Mouse (Mus musculus) thymus, postnatal 0 days (tissue): Measurements from ENCODE around the gene Dhrs1. TPM values are rescaled to one million over a fixed set of nuclear protein-coding genes. Genes with fewer than 3 reads are reported as not detected.
A peak's percentile ranks its signal among the peaks of the same experiment; 100 is the strongest.

Experiments
- DNase-seq: peaks from one replicate; pipeline ENCODE4 v3.0.0-alpha.2; 2015; ENCODE audit warnings: low spot score
- polyA plus RNA-seq: library from polyadenylated mRNA; unstranded; fragments of >200 nt; fragmentation: Nextera tagmentation; extraction: Ambion mirVana; gene quantifications from 2 replicates; pipeline ENCODE4 v1.2.1, GENCODE M21; 2015

The Dhrs1 gene
- polyA plus RNA-seq, 1 experiment from 2014 or later: 63.6 TPM

GRCm38 (mm10) chr14:55721700-55722437 is 23.6 kb downstream of the Dhrs1 start, which contains the start of gene Rabggta:
Rabggta (minus strand) TSS chr14:55722263.
- peak; percentile 94 for DNase-seq

DNA sequence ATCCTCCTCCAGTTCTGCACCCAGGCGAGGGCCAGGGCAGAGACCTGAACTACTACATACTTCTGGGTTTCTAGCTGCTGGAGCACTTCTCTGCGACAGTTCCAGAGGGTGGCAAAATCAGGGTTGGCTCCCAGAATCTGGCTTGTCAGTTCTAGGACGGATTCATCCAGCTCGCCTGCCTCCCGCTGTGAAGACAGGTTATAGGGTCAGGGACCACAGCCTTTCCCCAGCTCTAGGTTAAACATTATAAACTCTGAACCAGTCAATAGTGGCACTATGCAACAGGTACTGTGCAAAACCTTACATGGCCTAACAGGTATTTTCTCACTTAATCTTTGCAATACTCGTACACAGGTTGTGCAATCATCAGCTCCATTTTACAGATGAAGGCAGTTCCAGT is 24.4 kb downstream of the Dhrs1 start:
- no peak for DNase-seq

GRCm38 (mm10) chr14:55720666-55721065 is 24.8 kb downstream of the Dhrs1 start:
- DNase-seq: no peak

GRCm38 (mm10) chr14:55719737-55720136 is 25.8 kb downstream of the Dhrs1 start:
- no peak for DNase-seq

GRCm38 (mm10) chr14:55716884-55717283 is 28.6 kb downstream of the Dhrs1 start:
- no peak for DNase-seq

GRCm38 (mm10) chr14:55716271-55716670 is 29.2 kb downstream of the Dhrs1 start:
- DNase-seq: no peak

DNA sequence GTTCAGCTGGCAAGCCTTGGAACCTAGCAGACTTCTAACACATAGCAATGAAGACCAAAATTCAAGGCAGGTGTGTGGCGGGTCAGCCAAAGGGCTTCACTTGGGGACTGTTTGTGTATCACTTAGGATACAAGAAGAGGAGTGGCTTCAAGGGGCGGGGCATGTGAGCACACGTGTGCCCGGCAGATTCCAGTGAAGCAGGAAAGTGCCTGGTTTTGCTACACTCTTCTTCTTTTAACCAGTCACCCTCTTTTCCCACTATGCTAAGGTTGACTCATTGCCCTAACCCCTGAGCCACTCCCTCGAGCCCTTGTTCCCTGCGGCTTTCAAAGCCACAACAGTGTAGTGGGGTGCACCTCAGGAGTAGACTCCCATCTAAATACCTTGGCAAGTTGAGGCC is 30.6 kb downstream of the Dhrs1 start:
- DNase-seq: no peak

DNA sequence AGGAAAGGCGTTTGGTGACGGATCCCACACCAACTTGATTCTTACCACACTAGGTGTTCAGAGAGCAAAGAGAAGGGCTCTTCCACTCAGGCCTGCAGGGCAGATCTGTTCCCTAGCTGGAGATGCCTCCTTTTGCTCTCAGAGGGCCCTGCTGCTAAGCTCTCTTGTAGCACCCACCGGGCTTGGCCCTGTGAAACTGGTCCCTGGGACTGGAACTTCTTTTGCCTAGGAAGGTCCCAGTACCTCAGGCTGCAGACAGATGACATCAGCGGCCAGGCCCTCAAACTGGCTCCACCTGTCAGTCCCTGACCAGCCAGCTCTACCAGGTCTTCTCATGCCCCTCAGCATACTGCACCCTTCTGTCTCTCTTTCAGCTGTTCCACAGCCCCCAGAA is 31.8 kb downstream of the Dhrs1 start, which contains the start of gene Tgm1:
Gene Tgm1 (minus strand): TSS at position 198 of the 394 bp plus-strand sequence.
- no peak for DNase-seq

DNA sequence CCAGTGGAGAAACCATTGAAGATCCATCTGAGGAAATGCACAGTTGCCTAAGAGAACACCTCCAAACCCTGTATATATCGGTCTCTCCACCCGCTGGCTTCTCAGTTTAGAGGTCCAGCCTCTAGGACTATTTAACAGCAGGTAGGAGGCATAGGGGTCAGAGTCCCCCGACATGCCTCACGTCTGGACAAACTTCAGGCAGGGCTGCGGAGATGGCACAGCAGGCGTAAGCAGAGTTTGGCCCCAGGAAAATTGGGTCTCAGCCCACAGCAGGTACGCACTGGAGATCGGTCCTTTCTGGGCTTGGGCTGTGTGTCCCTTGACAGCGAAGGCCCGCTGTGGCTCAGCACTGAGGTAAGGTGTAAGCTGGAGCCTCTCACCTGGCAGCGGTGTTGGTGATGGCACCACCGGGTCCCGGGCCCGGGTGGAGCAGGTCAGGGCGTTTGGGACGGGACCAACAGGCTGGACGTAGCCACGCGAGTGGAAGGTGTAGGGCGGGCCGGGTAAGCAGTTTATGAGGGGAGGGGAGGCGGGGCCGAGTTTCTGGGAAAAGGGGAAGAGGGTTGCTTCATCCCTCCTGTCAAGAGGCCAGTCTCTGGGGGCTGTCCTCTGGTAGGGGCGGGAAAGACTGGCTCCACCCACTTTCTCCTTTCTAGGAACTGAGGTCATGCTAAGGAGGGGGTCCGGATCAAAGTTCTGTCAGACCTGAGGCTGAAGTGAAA is 32.3 kb downstream of the Dhrs1 start:
- no peak for DNase-seq

DNA sequence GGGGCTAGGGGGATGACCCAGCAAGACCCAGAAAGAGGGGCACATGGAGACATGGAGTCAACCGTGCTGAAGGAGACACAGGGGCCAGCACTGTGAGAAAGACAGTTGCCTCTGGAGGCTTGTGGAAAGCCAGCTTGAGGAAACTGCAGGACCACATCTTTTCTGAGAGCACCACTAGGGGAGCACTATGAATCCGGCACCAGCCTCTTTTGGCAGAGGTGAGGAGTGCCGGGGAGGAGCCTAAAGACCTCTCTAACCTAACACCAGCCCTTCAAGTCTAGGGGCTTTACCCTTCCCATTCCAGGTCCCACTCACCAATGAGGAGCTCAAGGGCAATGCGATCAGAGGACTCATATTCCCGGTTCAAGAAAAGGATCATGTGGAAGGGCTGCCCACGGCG is 33.7 kb downstream of the Dhrs1 start:
- no peak for DNase-seq

DNA sequence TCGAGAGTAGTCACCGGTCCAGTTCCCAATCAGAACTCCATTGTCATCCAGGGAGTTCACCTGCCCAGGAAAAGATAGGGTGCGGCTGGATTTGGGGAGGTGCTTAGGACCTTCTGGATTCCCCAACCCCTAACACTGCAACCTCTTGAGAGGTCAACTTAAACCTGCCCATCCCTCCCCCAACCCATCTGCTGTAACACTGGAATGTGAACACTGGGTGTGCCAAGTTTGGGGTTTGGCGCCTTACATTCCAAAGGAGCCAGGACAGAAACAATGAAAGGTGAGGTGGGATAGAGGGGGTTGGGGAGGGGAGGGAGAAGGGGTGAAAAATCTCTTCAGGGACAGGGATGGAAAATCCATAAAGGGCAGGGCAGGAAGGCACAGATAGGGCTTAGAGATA is 36.0 kb downstream of the Dhrs1 start:
- no peak for DNase-seq

GRCm38 (mm10) chr14:55707397-55707796 is 38.1 kb downstream of the Dhrs1 start:
- no peak for DNase-seq

DNA sequence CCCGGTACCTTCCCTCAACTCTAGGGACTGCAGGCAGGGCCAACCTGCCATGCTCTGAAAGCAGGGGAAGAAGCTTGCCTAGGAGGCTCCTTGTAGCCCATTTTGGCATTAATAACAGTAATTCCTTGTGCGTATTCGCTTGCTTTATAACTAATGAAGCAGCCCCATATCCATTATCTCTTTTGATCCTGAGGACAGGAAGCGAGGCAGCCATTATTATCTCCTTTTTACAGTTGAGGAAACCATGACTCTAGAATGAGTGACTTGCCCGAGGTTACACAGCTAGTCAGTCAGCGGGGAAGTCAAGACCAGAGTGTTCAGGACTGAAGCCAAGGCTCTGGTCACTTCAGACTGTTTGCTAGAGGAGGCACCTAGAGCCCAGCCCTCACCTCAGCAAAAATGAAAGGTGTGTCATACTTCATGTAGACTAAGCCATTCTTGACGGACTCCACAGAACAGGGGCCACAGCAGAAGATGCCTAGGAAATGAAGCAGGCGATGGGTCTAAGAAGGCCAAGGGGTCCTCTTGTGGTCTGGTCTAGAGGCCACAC is 39.4 kb downstream of the Dhrs1 start:
- DNase-seq: no peak

DNA sequence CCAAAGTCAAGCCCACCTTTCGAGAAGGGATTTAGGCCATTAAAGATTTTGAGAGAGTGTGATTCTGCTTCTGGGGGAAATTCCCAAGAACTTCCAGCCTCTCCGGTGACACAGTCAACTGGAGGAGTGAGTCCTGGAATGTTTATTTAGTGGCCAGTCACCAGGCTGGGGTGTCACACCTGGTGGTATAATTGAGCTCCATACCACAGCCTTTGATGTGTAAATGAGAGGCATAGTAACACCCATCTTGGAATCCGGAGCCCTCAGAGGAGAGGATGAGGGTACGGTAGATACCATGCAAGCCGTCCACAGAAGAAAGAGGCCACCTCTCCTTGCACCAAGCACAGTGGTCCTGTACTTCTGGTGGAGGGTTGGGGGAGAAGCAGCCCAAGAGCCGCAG is 42.7 kb downstream of the Dhrs1 start:
- DNase-seq: no peak

DNA sequence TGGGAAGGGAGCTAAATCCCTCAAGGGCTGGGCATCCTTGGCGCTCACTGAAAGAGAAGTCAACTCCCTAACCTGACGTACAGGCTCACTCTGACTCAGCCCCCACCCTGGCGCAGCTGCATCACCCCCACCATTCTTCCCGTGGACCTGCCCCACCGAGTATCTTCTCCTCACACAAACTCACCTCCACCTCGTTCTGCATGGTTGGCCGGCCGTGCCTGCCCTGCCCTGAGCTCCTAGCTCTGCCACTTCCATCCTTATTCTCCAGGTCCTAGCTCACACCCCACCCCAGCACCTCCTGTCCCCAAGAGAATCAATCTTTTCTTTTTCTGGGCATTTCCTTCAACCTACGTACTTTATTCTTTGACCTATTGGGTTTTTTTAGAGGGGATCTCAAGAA is 44.4 kb downstream of the Dhrs1 start:
- DNase-seq: no peak

- DNase-seq: no peak
Measured at GRCm38 (mm10) chr14:55697226-55697625, 48.3 kb downstream of the Dhrs1 start.

DNA sequence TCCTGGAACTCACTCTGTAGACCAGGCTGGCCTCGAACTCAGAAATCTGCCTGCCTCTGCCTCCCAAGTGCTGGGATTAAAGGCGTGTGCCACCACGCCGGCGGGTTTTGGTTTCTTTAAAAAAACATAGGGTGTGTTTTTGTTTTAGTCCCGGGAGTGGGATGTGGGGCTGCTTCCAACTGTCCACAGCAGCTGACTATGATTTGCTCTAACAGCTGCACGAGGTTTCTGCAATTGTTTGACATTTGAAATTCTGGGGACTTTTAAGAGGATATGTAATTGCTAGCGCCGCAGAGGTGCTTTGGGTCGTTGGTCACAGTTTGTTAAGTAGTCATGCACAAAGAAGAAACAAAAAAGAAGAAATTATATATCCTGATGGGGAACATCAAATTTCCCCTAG is 56.1 kb downstream of the Dhrs1 start:
- no peak for DNase-seq

Other genes starting within 250 kb of the Dhrs1 start
- 0.31 and 0.39 TPM in 2 replicates for gene Cpne6, start 235.2 kb downstream of the Dhrs1 start, polyA plus RNA-seq
- 0.07 and 0.08 TPM in 2 replicates for gene Nrl, start 220.7 kb downstream of the Dhrs1 start, polyA plus RNA-seq
- gene Pck2, start 205.4 kb downstream of the Dhrs1 start, polyA plus RNA-seq: 4.7 and 5.6 TPM in 2 replicates
- gene Dcaf11, start 185.7 kb downstream of the Dhrs1 start, polyA plus RNA-seq: 50.3 and 55.9 TPM in 2 replicates
- 2.1 and 3.2 TPM in 2 replicates for gene A730061H03Rik, start 185.3 kb downstream of the Dhrs1 start, polyA plus RNA-seq
- gene Fitm1, start 170.1 kb downstream of the Dhrs1 start, polyA plus RNA-seq: 0.26 and 0.33 TPM in 2 replicates
- gene Psme1, start 167.6 kb downstream of the Dhrs1 start, polyA plus RNA-seq: 281 and 294 TPM in 2 replicates
- 4.8 and 5.6 TPM in 2 replicates for gene Emc9, start 160.4 kb downstream of the Dhrs1 start, polyA plus RNA-seq
- gene Psme2, start 154.6 kb downstream of the Dhrs1 start, polyA plus RNA-seq: 604 and 625 TPM in 2 replicates
- 18.0 and 22.6 TPM in 2 replicates for gene Rnf31, start 154.0 kb downstream of the Dhrs1 start, polyA plus RNA-seq
- 46.6 and 50.2 TPM in 2 replicates for gene Irf9, start 142.1 kb downstream of the Dhrs1 start, polyA plus RNA-seq
- 0.57 and 0.98 TPM in 2 replicates for gene Rec8, start 127.7 kb downstream of the Dhrs1 start, polyA plus RNA-seq
- gene Ipo4, start 109.7 kb downstream of the Dhrs1 start, polyA plus RNA-seq: 32.8 and 39.6 TPM in 2 replicates
- gene Gm49378, start 107.8 kb downstream of the Dhrs1 start, polyA plus RNA-seq: 0.71 and 1.7 TPM in 2 replicates
- gene Tm9sf1, start 101.9 kb downstream of the Dhrs1 start, polyA plus RNA-seq: 71.6 and 76.7 TPM in 2 replicates
- 0.62 and 0.81 TPM in 2 replicates for gene Tssk4, start 95.5 kb downstream of the Dhrs1 start, polyA plus RNA-seq
- gene Mdp1, start 85.2 kb downstream of the Dhrs1 start, polyA plus RNA-seq: 78.1 and 80.2 TPM in 2 replicates
- 67.1 and 71.3 TPM in 2 replicates for gene Gmpr2, start 73.7 kb downstream of the Dhrs1 start, polyA plus RNA-seq
- 529 and 550 TPM in 2 replicates for gene Nedd8, start 73.6 kb downstream of the Dhrs1 start, polyA plus RNA-seq
- 55.4 and 57.7 TPM in 2 replicates for gene Tinf2, start 63.9 kb downstream of the Dhrs1 start, polyA plus RNA-seq
- gene Tgm1, start 31.8 kb downstream of the Dhrs1 start, polyA plus RNA-seq: 2.0 and 3.0 TPM in 2 replicates
- 32.2 and 39.4 TPM in 2 replicates for gene Rabggta, start 23.4 kb downstream of the Dhrs1 start, polyA plus RNA-seq
- 37.8 and 47.2 TPM in 2 replicates for gene Nop9, start within 50 bp of the Dhrs1 start, polyA plus RNA-seq
- 0.14 TPM in 1 of 2 replicates, not detected in the other for gene Cideb, start 12.8 kb upstream of the Dhrs1 start, polyA plus RNA-seq
- 0.78 and 1.2 TPM in 2 replicates for gene Ltb4r2, start 15.7 kb upstream of the Dhrs1 start, polyA plus RNA-seq
- gene Ltb4r1, start 20.3 kb upstream of the Dhrs1 start, polyA plus RNA-seq: 3.7 and 4.3 TPM in 2 replicates
- gene Adcy4, start 38.4 kb upstream of the Dhrs1 start, polyA plus RNA-seq: 2.2 and 2.7 TPM in 2 replicates
- 70.3 and 76.2 TPM in 2 replicates for gene Ripk3, start 43.2 kb upstream of the Dhrs1 start, polyA plus RNA-seq
- gene Nfatc4, start 77.5 kb upstream of the Dhrs1 start, polyA plus RNA-seq: 1.7 and 2.2 TPM in 2 replicates
- 1.7 and 2.4 TPM in 2 replicates for gene Nynrin, start 108.3 kb upstream of the Dhrs1 start, polyA plus RNA-seq
- 0.05 and 0.12 TPM in 2 replicates for gene Cbln3, start 138.7 kb upstream of the Dhrs1 start, polyA plus RNA-seq
- gene Khnyn, start 139.3 kb upstream of the Dhrs1 start, polyA plus RNA-seq: 8.5 and 9.8 TPM in 2 replicates
- 72.5 and 74.8 TPM in 2 replicates for gene Sdr39u1, start 154.6 kb upstream of the Dhrs1 start, polyA plus RNA-seq
- gene Cma1, start 199.0 kb upstream of the Dhrs1 start, polyA plus RNA-seq: 6.9 and 7.2 TPM in 2 replicates
- 0.15 TPM in 1 of 2 replicates, not detected in the other for gene Cma2, start 205.3 kb upstream of the Dhrs1 start, polyA plus RNA-seq